Mouse (Mus musculus): ENCODE measurements around the gene Ccr6.

Ccr6 gene

DNA sequence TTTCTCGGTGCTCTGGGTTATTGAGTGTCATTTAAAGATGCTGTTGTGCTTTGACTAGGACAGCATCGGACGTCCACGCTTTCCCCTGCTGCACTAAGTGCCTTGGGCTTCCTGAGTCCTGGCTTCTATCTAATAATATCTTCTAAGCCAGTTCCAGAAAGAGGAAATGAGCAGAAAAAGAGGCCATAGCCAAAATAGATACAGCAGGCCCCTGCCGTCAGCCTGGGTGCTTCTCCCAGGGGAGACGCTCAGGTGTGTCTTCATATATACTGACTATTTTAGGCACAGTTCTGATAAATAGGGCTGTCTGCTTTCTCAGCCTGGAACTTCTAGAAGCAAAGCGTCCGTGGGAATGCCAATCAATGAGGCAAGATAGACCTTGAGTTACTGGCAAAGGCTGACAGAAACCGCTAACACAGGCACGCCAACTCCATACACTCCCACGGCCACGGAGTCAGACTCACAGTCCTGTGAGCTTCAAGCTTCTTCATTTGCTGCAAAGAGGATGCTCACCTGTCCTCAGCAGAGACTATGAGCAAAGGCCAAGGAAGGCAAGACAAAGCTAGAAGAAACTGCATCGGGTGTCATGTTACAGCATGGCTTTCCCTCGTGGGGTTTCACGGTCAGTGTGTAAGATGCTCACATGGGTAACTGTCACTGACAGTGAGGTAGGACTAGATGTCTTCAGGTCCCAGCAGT, 2.3 kb downstream of the Ccr6 start:
- no peak for TF ChIP-seq POU5F1 (IDR thresholded peaks at IDR 0.05; ENCODE audit: borderline replicate concordance, low read length)
- Histone ChIP-seq H3K36me3 (ENCODE audit: insufficient read depth, low read length) (no peaks in the 10 kb centered on the region), H3K27me3 (ENCODE audit: insufficient read depth, low read length) (peaks cover 40% of the 10 kb centered on the region), H3K4me3 (replicated peaks; ENCODE audit: low read length) (no peak overlapping the region), H3K9me3 (ENCODE audit: low read length) (no peaks in the 10 kb centered on the region), H3K4me1 (replicated peaks; ENCODE audit: low read depth, low read length) (peaks cover 77% of the 10 kb centered on the region)

DNA sequence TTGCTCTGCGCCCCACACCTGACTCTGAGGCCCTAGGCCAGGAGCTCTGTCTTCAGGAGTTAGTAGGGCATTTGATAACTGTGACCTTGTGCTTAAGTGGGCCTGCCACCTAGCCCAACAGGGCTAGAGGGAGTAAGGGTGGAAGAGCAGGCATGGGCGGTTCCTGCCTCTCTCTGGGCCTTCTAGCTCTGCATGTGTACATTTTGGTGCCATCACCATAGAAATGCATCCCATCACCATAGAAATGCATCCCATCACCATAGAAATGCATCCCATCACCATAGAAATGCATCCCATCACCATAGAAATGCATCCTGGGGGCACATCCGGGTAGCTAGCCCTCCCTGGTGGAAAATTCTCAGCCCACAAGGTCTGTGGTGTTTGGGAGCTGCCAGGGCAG, 3.7 kb downstream of the Ccr6 start:
- Histone ChIP-seq H3K9me3 (ENCODE audit: low read length) (no peaks in the 10 kb centered on the region), H3K4me3 (replicated peaks; ENCODE audit: low read length) (no peak overlapping the region), H3K27me3 (ENCODE audit: insufficient read depth, low read length) (peaks cover 51% of the 10 kb centered on the region), H3K4me1 (replicated peaks; ENCODE audit: low read depth, low read length) (peaks cover 77% of the 10 kb centered on the region), H3K36me3 (ENCODE audit: insufficient read depth, low read length) (no peaks in the 10 kb centered on the region)
- TF ChIP-seq NANOG (IDR thresholded peaks at IDR 0.05; ENCODE audit: borderline replicate concordance, low read length) (no peak), CTCF (conservative IDR thresholded peaks at IDR 0.05; ENCODE audit: low read length) (no peak), POU5F1 (IDR thresholded peaks at IDR 0.05; ENCODE audit: borderline replicate concordance, low read length) (no peak)

DNA sequence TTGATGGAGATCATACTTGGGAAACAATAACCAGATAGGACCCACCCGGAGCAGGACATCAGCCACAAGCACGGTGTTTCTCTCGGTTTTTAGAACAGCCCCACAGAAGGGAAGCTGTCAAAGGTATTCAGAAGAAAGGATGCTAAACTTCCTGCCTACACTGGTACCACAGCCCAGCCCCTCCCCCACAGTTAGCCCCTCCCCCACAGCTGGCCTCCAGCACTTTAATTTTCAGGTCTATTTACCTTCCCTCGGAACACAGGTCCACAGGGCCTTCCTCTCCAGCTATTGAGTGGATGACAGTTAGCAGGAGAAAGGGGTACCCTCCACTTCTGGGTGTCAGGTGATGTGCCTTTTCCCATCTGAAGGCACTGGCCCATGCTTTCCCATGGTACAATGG, 4.7 kb downstream of the Ccr6 start:
- TF ChIP-seq POU5F1 (IDR thresholded peaks at IDR 0.05; ENCODE audit: borderline replicate concordance, low read length) (no peak), CTCF (conservative IDR thresholded peaks at IDR 0.05; ENCODE audit: low read length) (no peak), NANOG (IDR thresholded peaks at IDR 0.05; ENCODE audit: borderline replicate concordance, low read length) (no peak)
- no peak overlapping the region for H3K4me3 ChIP-seq (replicated peaks; ENCODE audit: low read length)
- no peaks in the 10 kb centered on the region for H3K36me3 ChIP-seq (ENCODE audit: insufficient read depth, low read length)
- peaks cover 78% of the 10 kb centered on the region for H3K4me1 ChIP-seq (replicated peaks; ENCODE audit: low read depth, low read length)
- no peaks in the 10 kb centered on the region for H3K9me3 ChIP-seq (ENCODE audit: low read length)
- H3K27me3 ChIP-seq (ENCODE audit: insufficient read depth, low read length), result peaks cover 48% of the 10 kb centered on the region

DNA sequence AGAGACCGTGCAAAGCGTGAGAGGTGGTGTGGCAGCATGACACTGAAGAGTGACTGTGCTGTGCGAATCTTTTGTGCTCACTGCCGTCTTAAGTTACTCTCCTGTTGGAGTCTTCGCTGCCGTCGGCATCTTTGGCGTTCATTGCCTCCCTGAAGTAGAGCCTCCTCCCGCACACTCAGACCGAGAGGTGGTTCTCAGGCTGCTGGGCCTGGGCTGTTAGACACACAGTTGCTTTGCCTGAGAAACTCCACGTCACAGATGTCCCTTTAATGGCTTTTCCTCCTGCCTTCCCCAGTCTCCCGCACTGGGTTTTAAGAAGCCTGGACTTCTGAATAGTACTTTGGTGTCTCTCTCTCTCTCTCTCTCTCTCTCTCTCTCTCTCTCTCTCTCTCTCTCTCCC, 5.8 kb downstream of the Ccr6 start:
- Histone ChIP-seq H3K27me3 (ENCODE audit: insufficient read depth, low read length) (peaks cover 45% of the 10 kb centered on the region), H3K9me3 (ENCODE audit: low read length) (no peaks in the 10 kb centered on the region), H3K4me3 (replicated peaks; ENCODE audit: low read length) (no peak overlapping the region), H3K4me1 (replicated peaks; ENCODE audit: low read depth, low read length) (peaks cover 78% of the 10 kb centered on the region), H3K36me3 (ENCODE audit: insufficient read depth, low read length) (no peaks in the 10 kb centered on the region)
- TF ChIP-seq POU5F1 (IDR thresholded peaks at IDR 0.05; ENCODE audit: borderline replicate concordance, low read length) (no peak), NANOG (IDR thresholded peaks at IDR 0.05; ENCODE audit: borderline replicate concordance, low read length) (no peak), CTCF (conservative IDR thresholded peaks at IDR 0.05; ENCODE audit: low read length) (no peak)

DNA sequence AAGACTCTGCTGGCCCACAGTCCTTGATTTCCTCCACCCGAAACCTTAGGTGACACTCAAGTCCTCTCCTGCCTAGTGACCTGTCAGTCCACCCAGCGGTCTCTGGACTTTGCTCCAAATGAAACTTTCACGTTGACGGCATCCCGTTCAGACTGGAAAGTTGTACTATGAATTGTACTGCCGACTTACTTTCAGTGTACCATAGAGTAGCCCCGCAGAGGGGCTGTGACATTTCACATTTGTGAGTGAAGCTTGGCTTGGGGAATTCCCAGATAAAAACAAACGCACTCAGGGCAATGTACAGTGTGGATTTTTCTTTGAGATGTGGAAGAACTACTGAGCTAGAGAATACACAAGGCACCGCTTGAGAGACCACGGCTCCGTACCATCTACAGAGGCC, 6.3 kb downstream of the Ccr6 start:
- H3K36me3 ChIP-seq (ENCODE audit: insufficient read depth, low read length), result no peaks in the 10 kb centered on the region
- no peaks in the 10 kb centered on the region for H3K9me3 ChIP-seq (ENCODE audit: low read length)
- no peak for TF ChIP-seq NANOG (IDR thresholded peaks at IDR 0.05; ENCODE audit: borderline replicate concordance, low read length)
- no peak for TF ChIP-seq POU5F1 (IDR thresholded peaks at IDR 0.05; ENCODE audit: borderline replicate concordance, low read length)
- TF ChIP-seq CTCF (conservative IDR thresholded peaks at IDR 0.05; ENCODE audit: low read length), result no peak
- no peak overlapping the region for H3K4me3 ChIP-seq (replicated peaks; ENCODE audit: low read length)
- peaks cover 46% of the 10 kb centered on the region for H3K27me3 ChIP-seq (ENCODE audit: insufficient read depth, low read length)
- H3K4me1 ChIP-seq (replicated peaks; ENCODE audit: low read depth, low read length), result peaks cover 76% of the 10 kb centered on the region

DNA sequence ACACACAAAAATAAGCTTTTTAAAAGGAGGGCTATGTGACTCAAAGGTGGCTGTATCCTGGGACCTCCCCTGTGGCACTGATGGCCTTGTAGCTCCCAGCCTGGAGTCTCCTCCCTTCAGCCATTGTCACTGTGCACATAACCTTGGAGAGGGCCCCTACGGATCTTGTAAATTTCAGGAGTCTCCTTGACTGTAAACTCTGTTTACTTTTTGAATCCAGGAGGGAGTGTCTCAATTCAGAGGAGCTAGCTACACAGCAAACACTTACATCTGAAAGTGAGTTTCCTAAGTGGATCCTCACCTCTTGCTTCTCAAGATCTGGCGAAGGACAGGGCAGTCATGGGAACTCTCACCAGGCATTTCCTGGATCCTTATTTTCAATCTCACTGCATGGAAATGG, 8.3 kb downstream of the Ccr6 start:
- Histone ChIP-seq H3K9me3 (ENCODE audit: low read length) (no peaks in the 10 kb centered on the region), H3K4me3 (replicated peaks; ENCODE audit: low read length) (no peak overlapping the region), H3K4me1 (replicated peaks; ENCODE audit: low read depth, low read length) (peaks cover 57% of the 10 kb centered on the region), H3K27me3 (ENCODE audit: insufficient read depth, low read length) (peaks cover 41% of the 10 kb centered on the region), H3K36me3 (ENCODE audit: insufficient read depth, low read length) (no peaks in the 10 kb centered on the region)
- TF ChIP-seq POU5F1 (IDR thresholded peaks at IDR 0.05; ENCODE audit: borderline replicate concordance, low read length), result no peak
- TF ChIP-seq NANOG (IDR thresholded peaks at IDR 0.05; ENCODE audit: borderline replicate concordance, low read length), result no peak
- no peak for TF ChIP-seq CTCF (conservative IDR thresholded peaks at IDR 0.05; ENCODE audit: low read length)

DNA sequence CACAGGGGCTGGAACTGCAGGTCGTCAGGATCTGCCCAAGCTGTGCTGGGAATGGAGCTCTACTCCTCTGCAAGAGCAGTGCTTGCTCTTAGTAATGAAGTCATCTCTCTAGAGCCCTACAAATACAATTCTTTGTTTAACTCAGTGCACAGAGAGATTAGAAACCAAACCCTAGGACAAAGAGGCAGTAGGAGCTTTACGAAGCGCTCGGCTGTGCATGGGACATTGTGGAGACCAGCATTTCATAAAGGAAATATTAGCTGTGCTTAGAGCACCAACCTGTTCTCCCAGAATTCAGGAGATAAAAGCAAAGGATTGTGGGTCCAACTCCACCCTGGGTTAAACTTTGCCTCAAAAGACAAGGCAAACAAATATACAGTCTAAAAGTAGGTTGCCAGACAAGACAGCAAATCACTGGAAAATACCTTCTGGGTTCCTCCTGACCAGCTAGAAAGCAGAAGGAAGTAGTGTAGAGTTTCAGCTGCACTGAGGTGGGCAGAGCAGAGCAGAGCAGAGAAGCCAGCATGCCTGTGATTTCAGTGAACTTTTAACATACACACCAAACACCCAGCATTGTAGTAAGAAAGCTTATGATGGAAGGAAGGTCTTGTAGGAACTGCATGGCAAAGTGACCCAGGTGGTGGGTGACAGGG, 10.4 kb downstream of the Ccr6 start:
- Histone ChIP-seq H3K9me3 (ENCODE audit: low read length) (no peaks in the 10 kb centered on the region), H3K36me3 (ENCODE audit: insufficient read depth, low read length) (no peaks in the 10 kb centered on the region), H3K4me3 (replicated peaks; ENCODE audit: low read length) (no peak overlapping the region), H3K4me1 (replicated peaks; ENCODE audit: low read depth, low read length) (peaks cover 36% of the 10 kb centered on the region), H3K27me3 (ENCODE audit: insufficient read depth, low read length) (peaks cover 49% of the 10 kb centered on the region)
- TF ChIP-seq POU5F1 (IDR thresholded peaks at IDR 0.05; ENCODE audit: borderline replicate concordance, low read length), result no peak
- TF ChIP-seq CTCF (conservative IDR thresholded peaks at IDR 0.05; ENCODE audit: low read length), result no peak

DNA sequence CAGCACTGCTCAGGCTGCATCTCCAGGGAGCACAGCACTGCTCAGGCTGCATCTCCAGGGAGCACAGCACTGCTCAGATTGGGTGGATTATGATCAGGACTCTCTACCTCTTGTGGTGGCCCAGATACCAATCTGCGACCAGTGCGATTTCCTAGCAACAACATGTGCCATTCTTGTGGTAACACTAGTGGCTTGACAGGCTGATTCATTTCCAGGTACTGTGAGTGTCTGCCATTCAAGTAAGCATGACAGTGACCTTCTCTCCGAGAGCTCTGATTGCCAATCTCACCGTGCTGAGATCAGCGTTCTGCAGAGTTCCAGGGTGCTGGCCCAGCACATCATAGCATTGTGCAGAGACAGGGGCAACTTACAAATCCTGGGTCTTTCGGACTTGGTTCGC, 15.9 kb downstream of the Ccr6 start:
- Histone ChIP-seq H3K36me3 (ENCODE audit: insufficient read depth, low read length) (no peaks in the 10 kb centered on the region), H3K9me3 (ENCODE audit: low read length) (no peaks in the 10 kb centered on the region), H3K27me3 (ENCODE audit: insufficient read depth, low read length) (peaks cover 21% of the 10 kb centered on the region; the same call in 1 of the 2 replicates), H3K4me1 (replicated peaks; ENCODE audit: low read depth, low read length) (no peaks in the 10 kb centered on the region), H3K4me3 (replicated peaks; ENCODE audit: low read length) (no peak overlapping the region)
- TF ChIP-seq NANOG (IDR thresholded peaks at IDR 0.05; ENCODE audit: borderline replicate concordance, low read length) (no peak), CTCF (conservative IDR thresholded peaks at IDR 0.05; ENCODE audit: low read length) (no peak), POU5F1 (IDR thresholded peaks at IDR 0.05; ENCODE audit: borderline replicate concordance, low read length) (no peak)

DNA sequence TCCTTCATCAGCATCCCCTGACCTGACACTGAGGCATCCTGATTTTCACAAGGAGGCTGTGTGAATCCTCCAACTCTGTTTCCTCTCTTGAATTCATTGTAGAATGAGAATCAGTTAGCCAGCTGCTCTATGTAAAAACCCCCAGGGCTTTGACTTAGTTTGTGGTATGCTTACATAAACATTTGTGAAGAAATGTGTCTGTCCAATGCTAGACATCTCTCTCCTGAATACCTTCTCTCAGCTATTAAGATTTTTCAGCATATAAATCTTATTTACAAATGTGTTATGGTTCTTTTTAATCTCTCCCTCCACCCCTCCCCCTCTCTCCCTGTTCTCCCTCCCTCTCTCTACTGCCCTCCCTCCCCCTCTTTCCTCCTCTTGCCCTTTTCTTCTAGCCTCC, 18.4 kb downstream of the Ccr6 start:
- TF ChIP-seq NANOG (IDR thresholded peaks at IDR 0.05; ENCODE audit: borderline replicate concordance, low read length) (no peak), POU5F1 (IDR thresholded peaks at IDR 0.05; ENCODE audit: borderline replicate concordance, low read length) (no peak), CTCF (conservative IDR thresholded peaks at IDR 0.05; ENCODE audit: low read length) (no peak)
- Histone ChIP-seq H3K27me3 (ENCODE audit: insufficient read depth, low read length) (peaks cover 16% of the 10 kb centered on the region; the same call in 1 of the 2 replicates), H3K4me3 (replicated peaks; ENCODE audit: low read length) (no peak overlapping the region), H3K4me1 (replicated peaks; ENCODE audit: low read depth, low read length) (no peaks in the 10 kb centered on the region), H3K9me3 (ENCODE audit: low read length) (no peaks in the 10 kb centered on the region), H3K36me3 (ENCODE audit: insufficient read depth, low read length) (no peaks in the 10 kb centered on the region)
